Mouse (Mus musculus): ENCODE measurements around the gene Timm22.

Timm22 gene

DNA sequence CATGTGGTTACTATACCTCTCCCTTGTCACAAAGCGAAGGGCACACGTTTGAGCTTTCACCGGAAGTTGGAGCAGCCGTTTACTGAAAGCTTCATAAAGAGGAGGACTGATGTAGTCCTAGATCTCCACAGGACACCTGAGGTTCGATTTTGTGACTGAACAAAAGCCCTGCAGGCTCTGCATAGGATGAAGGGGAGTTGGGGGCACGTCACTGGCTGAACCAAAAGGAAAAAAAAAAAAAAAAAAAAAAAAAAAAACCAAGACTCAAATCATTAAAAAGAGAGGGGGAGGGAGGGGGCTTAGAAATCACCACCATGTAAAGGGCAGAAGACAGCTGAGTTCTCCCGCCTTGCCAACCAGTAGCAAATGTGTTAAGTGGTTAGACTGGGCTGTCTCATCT is 18.0 kb upstream of the Timm22 start:
- no peak for DNase-seq (ENCODE audit: low spot score)

DNA sequence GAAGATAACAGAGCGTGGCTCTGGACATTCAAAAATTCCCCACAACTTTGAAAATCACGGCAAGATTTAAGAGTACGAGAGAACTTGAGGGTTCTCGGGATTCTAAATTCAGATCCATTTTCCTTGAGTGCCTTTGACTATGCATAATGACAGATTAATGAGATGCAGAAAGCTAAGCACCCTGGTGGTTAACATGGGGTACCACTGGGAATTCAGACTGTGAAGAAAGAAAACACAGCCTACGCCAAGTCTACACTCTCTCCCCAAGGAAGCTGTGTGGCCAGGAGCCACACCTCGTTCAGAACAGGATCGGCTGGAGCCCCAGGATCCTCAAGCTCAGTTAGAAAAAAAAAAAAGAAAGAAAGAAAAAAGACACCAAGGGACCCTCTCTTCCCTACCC is 14.2 kb upstream of the Timm22 start:
- DNase-seq (ENCODE audit: low spot score) = no peak

DNA sequence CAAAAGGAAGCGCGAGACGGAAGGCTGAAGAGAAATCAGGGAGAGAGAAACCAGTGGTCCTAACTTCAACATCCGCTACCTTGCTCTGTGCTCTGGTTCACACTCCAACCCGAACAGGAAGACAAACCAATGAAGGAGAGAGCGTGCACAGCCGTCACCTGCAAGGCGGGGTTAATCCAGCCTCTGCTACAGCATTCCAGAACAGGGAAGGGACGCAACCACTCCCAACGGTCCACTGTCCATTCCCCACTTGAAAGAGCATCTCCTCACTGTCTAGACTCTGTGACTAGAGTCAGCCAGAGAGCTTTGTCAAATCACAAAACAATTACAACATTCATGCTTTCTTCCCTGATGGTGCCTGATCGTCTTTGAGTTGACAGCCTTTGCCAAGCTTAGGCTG is 13.8 kb upstream of the Timm22 start:
- DNase-seq (ENCODE audit: low spot score) = no peak

DNA sequence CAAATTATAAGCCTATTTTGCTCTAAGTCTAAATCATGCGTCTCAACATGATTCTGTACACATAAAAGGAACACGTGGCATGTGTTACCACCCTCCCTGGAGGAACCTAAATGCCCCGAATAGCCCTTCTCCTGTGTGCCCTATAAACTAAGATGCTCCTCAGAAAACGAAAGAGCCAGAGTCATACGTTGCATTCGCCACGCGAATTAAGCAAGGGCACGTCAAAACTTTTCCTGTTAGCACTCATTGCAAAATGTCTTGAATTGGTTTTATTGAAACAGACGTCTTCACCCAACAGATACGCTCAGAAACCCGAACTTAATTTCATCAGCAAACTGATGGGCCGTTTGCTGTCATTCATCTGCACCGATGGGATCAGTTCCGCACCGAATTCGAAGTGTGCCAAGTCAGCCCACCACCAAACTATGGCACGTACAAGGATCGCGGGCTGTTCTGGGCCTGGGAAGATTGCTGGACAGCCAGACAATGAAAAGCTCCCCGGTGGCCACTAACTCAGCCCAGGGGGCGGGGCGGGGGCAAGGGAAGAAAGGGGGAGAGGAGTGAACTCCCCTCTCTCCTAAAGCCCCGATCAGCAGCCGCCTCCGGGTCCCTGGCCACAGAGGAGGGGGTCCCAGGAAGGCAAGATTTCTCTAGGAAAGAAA is 9.0 kb upstream of the Timm22 start:
- peak; percentile 51 for DNase-seq (ENCODE audit: low spot score)

DNA sequence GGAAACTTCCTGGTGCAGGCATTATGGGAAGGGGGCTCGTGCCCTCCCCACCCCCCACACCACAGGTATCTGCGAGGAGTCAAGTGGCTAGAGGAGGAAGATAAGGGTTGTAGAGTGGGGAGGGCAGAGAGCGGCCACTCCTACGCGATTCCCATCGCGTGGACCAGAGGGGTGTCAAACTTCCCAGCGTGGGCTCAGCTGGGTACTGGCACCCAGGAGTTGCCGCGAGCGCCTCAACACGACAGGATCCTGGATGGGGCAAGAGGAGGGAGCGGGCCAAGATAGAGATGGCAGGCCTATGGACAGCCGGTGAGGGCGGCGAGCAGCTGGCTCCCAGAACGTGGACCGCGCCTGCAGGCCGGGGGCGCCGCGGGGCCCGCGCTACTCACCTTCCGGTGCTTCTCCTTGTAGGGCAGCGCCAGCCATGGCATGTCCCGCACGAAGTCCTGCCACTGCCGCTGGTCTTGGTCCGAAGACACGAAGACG is 8.4 kb upstream of the Timm22 start:
- DNase-seq (ENCODE audit: low spot score) = no peak

DNA sequence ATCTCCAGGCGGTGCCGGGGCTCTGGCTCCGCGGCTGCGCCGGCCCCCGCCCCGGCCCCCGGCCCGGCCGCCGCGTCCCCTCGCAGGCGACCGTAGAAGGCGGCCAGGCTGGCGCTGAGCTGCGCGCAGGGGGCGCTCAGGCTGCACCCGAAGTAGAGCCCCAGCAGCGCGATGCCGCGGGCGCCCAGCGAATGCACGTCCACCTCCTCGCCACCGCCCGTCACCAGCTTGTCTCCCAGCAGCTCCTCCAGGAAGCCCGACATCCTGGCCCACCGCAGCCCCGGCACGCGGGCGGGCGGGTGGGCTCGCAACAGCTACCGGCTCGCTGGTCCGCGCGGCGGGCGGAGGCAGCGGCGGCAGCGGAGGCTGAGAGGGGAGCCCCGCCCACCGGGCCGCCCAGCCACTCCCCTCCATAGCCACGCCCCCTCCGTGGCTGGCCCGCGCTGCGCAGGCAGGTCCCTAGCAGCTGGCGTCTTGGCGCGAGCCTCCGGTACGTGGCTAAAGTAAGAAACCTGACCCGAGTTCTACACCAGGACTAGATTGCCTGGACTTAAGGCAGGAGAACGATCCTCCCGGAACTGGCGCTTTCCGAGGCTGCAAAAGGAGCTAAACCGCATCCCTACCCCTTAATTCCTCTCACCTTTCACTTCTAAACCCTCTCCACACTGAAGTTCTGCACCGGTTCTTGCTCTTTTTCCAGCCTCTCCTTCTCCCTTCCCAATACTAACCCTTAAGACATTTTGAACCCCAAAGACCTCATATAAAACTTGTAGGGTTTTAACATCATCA is 7.8 kb upstream of the Timm22 start, which contains the start of gene Nxn:
Gene Nxn (minus strand): TSS at position 343 of the 789 bp plus-strand sequence.
- DNase-seq (ENCODE audit: low spot score) = peak; percentile 91

DNA sequence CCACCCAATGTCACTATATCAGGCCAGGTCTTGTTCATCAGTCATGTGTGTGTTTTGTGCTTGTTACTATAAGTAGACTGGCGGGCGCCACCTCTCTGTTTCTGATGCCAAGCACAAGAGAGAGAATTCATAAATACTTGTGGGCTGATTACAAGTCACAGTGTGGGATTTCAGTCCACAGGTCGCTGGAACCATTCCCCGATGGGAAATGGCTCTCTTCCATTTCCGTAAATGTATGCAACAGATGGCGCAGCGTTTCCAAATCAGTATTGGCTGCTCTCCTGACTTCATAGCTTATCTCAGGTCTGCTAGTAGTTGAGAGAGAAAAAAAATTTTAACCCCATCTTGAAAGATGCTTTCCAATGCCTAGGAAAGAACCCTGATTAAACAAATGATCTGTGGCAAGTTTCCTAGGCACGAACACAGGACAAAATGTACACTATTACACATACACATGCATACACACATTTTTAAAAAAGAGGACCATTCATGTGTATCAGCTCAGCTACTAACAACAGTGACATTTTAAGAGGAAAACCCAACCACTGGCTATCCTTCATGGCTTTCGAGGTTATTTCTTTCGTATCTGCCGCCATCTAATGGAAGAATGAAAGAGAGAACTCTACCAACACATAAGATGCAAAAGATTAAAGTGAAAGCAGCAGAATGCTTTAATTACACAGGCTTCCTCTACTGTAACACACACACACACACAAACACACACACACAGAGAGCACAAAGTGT is 7.0 kb upstream of the Timm22 start:
- no peak for DNase-seq (ENCODE audit: low spot score)

DNA sequence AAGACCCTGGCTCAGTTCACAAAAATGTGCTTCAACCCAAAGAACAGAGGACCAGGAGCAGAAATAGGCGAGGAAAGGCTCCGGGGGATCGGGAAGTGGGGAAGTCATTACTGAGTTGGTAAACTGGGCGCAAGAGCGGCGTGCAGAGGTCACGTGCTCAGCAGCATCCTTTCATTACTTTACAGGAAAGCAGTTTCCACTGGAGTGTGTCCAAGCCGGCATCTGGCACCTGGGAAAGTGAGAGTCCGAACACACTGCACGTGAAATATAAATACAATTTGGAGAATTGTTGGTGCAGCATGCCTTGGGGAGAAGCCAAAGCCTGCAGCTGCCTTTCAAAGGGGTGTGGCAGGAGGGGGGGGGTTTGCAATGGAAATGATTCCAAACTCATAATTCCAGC is 5.4 kb upstream of the Timm22 start:
- no peak for DNase-seq (ENCODE audit: low spot score)

DNA sequence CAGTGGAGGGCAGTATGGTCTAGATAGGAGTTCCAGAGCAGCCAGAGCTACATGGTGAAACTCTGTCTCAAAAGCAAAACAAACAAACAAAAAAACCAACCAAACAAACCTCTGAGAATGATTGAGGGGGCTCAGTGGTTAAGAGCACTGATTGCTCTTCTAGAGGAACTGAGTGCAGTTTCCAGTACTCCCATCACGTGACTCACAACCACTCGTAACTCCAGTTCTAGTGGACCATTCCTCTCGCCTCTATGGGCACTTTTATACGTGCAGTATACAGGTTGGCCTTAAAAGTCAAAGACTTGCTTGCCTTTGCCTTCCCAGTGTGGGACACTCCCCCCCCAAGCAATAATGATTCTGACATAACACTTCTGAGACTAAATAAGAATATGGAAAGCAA is 1.6 kb upstream of the Timm22 start:
- DNase-seq (ENCODE audit: low spot score) = no peak

DNA sequence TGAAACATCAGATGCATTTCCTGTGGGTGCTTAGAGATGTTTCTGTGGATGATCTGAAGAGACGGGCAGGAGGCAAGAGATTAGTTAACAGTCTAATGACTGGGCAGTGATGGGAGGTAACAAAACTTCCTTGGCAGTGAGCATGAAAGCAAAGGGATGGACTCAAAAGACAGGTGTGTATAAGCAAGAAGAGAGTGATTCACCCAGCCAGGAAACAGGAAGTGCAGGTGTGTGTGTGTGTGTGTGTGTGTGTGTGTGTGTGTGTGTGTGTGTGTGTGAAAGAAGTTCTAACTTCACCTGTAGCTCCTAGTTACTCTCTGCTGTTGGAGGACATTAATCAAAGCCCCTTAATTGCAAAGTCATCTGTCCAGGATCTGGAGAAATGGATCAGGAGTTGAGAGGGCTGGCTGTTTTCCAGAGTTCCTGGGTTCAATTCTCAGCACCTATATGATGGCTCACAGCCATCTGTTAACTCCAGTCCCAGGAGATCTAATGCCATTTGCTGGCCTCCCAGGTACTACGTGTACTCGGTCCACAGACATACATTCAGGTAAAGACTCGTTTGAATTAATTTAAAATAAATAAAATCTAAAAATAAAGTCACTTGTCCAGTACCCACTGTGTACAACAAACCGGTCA is 1.0 kb upstream of the Timm22 start:
- no peak for DNase-seq (ENCODE audit: low spot score)

DNA sequence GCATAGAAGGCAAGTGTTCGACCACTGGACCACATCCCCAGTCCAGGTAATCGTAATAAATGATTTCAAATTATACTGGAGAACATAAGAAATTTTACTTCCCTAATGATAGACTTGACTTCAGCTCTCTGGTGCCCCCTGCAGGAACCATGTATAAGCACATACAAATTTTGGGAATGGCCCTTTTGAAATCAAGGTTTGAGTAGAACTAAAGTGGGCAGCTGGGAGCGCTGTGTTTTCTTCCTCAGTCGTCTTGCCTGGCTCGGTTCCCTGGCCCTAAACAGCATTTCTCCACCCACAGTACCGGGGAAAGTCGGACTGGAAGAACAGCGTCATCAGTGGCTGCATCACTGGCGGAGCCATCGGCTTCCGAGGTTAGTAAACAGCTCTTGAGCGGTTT is 4.1 kb downstream of the Timm22 start:
- no peak for DNase-seq (ENCODE audit: low spot score)

DNA sequence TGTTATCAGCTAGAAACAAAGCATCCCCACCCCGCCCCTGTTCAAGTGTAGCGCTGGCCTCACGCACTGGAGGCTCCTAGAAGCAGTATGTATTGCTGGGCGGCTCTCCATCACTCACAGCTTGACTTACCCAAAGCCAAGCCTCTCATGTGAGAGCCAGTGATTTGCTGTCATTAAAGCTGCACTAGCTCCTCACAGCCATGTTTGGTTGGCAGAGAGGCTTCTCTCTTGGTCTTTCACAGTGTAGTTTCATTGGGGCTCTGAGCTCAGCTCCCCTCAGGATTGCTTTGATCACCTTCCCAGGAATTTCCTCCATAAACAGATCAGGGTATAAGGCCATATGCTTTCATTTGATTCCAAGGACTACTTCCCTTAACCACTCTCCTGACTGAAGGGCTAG is 6.5 kb downstream of the Timm22 start:
- DNase-seq (ENCODE audit: low spot score) = no peak

DNA sequence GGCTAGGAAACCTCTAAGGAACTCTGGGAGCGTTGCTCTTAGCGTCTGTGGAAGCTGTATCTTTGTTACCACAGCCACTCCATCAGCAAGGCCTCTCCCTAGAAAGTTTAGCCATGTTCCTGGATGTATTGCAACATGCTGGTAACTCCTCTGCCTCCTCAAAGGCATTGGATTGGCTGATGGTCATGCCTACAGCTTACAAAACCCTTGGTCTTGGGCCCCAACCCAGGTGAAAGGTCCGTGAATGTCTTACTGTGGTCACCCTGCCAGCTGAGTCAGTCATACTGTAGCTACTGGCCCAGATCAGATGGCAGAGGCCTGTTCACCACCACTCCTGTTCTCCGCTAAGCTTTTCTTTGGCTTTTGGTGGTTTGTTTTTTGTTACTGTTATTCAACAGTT is 8.2 kb downstream of the Timm22 start:
- no peak for DNase-seq (ENCODE audit: low spot score)

DNA sequence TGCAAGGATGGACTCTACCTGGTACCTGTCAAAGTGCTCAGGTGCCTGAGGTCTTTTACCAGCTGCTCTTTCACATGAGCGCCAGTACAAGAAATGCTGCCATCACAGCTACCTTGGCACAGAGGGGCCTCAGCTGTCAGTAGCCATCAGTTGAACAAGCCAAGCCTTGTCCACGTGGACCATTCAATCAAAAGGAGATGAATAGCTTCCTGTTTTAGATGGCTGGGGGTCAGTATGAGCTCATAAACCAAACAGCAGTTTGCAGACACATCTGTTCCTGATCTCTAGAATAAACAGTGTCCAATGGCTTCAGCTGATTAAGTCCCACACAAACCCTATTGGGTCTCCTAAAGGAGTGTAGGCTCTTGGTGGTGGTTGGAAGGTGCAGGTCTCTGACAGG is 9.2 kb downstream of the Timm22 start:
- no peak for DNase-seq (ENCODE audit: low spot score)

DNA sequence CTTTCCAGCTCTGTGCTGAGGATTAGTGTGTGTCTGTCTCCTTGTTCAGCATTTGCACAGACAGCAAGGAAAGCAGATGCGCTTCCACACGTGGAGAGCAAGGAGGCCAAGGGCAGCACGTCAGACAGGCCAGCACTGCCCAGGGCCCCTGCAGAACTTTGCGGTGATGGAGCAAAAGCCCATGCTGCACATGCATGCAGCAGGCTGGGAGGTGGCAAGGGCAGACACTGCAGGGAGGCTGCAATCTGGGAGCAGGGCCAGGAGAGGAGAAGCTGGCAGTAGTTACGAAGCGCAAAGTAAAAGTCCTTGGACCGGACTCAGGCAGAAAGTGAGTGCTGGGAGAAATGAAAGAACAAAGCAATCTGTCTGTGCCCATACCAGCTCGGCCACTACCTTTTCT is 11.7 kb downstream of the Timm22 start:
- no peak for DNase-seq (ENCODE audit: low spot score)

DNA sequence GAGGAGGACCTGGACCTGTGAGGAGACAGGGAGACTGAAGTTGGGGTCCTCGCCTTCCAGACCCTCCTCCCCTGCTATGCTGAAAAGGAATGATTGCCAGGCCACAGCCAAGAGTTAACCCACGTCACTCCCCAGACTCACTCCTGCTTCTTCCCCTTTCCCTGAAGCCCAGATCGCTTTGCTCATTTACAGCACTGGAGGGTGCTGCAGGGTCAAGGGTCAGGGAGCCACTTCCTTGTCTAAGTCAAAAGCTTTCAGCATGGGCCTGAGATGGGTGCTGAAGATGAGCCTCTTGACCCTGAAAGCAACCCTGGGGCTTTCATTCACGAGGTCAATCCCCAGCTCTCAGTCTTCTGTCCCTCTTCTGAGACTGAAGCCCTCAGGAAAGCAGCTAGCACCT is 12.4 kb downstream of the Timm22 start:
- no peak for DNase-seq (ENCODE audit: low spot score)

DNA sequence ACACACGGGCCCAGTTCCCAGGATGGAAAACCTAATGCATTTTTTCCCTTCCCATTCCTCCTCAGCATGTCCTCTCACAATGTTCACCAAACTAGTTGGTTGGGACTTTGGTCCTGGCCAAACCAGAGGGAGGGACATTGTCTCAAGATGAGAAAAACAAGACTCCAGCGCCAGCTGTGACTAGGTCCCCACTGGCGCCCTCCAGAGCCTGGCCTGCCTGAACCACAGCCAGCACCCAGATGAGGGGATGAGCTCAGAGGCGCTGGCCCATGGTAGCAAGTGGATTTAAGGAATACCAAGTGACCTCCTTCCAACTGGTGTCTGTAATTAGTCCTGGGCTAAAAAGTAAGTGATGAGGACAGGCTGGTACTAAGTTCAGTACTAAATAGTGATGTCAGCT is 14.1 kb downstream of the Timm22 start:
- DNase-seq (ENCODE audit: low spot score) = no peak

DNA sequence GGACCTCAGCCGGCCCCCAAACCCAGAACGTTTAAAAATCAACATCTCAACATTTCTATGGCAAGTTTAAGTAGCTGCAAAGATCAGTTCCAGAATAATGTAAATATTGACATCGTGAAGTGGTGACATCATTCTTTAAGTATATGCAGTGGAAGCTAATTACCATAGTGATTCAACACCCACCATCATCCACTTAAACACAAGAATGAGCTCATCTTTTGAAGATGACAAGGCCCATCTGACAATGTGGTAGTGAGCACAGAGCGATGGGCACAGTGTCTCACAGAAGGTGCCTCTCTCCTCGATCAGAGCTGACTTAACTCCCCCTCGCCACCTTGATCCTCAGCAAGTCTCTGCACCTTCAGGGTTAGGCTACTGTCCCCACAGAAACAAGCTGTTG is 19.0 kb downstream of the Timm22 start:
- DNase-seq (ENCODE audit: low spot score) = no peak

DNA sequence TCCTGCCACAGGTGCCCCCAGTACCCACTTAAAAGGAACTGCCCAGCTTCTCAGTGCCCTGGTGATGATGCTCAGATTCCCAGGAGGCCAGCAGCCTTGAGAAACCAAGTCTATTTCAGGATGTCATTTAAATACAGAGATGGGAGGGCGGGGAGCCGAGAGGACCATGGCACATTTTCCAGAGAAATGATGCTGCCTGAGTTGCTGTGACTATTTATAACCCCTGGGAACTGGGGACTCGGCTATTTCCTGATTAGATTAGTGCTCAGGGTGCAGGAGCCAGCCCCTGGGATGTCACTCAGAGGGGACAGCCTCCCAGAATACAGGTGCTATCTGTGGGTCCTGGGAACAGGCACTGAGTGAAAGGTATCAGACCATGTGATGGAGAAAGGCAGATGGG is 21.0 kb downstream of the Timm22 start:
- DNase-seq (ENCODE audit: low spot score) = no peak

DNA sequence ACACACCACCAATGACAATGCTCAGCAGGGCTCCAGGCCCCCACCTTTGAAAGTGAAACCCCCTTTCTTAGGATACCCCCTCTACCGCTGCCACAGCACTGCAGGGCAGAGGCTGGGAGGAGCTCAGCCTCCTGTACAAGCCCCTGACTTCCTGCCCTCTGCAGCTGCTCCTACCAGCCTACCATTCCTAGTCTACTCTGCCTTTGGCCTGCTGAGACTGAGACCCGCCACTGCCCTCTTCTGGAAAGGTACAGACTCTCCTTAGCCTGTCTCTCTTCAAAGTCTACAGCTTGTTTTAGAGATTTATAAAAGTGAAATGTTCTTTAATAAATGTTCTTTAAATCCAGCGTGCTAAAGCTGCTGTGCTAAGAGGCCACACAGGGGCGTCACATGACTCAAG is 22.3 kb downstream of the Timm22 start:
- DNase-seq (ENCODE audit: low spot score) = no peak

DNA sequence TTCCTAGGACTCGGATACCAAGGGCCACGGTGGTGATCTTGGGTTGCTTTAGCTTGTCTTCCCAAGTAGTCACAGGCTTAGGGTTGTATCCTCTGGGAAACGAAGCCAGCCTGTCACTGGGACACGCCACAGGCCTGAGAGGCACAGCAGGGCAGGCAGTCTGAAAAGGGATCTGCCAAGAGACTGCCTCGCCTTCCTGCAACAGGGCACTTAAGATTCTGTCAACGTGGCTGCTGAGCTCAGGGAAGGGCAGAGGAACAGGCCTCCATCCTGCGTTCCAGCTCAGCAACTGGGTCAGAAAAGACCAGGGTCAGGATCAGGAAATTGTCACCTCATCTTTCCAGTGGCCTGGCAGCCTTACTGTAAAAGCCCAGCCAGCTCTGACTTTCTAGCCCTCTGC is 22.8 kb downstream of the Timm22 start:
- DNase-seq (ENCODE audit: low spot score) = no peak

DNA sequence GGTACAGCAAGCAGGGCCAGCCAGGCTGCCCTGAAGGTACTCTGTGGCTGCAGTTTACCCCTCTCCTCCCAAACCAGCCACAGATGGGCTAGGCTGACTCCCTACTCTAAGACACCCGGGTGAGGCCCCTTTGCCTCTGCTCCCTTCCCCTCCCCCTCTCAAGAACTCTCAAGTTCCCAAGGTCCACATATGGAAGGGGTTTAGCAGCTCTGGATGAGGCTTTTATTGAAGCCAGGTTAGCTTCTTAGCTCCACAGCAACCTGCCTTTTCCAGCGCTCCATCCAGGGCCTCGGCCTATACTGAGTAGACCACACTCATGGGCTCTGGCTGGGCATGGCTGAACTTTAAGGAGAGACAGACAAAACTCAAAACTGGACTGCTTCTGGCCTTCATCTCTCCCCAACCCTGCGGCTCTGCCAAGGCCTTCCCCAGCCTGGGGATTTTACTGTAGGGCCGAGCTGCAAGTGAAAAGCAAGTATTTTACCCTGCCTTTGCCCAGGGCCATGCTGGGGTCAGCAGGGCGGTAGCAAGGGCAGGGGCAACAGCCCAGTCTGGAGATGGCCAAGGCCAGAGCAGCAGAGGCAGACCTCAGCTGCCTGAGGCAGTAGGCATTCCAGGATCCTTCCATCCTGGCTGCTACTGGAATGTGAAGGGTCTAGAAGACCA is 23.3 kb downstream of the Timm22 start:
- no peak for DNase-seq (ENCODE audit: low spot score)
